Mouse (Mus musculus): ENCODE results near the gene Hunk.

DNA sequence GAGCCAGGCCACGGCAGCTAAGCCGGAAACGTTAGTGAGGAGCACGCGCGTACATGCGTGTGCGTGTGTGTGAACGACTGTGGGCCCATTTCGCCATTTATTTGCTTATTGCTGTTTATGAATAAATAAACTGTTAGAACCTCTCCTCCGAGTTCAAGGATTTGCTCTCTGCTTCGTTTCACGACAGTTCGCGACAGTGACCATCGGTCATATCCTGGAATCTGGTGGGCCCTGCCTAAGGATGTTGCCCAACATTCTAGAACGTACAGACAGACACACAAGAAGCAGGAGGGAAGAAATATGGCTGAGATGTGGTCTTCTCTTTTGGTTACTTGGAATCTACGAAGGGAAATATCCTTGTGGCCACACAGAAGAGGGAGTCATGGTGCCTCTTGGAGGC is 138.6 kb downstream of the Hunk start:
- TF ChIP-seq CTCF (IDR thresholded peaks at IDR 0.05; ENCODE audit: control insufficient read depth, insufficient read depth, low read length), result no peak
- TF ChIP-seq POLR2A (IDR thresholded peaks at IDR 0.05; ENCODE audit: borderline replicate concordance, control insufficient read depth, low read depth, low read length), result no peak

Measured in bone marrow, adult 2 months (tissue).